Mouse (Mus musculus) CH12.LX (cell line): ENCODE measurements around the gene Lrrc4. TPM values are rescaled to one million over a fixed set of nuclear protein-coding genes. Genes with fewer than 3 reads are reported as not detected.

Experiments
- DNase-seq: peaks from one replicate; pipeline ENCODE4 v3.0.0-alpha.2; 2013; ENCODE audit errors: extremely low read depth
- H3K27ac ChIP-seq: 2 replicates; pipeline ENCODE4 v1.5.1; 2012; ENCODE audit warnings: low read depth, mild to moderate bottlenecking, control low read depth, moderate library complexity; ENCODE audit not compliant: insufficient read depth
- H3K27me3 ChIP-seq: replicated peaks from 2 replicates; pipeline ENCODE3; 2012; ENCODE audit warnings: inconsistent platforms
- H3K36me3 ChIP-seq, 2 experiments: replicated peaks in 1 of 2; 2 replicates each; pipeline versions ENCODE3 to v1.6.1; 2012; ENCODE audit warnings: inconsistent platforms in 1 of 2, low read length in 1 of 2, mild to moderate bottlenecking in 1 of 2, mixed read lengths in 1 of 2, moderate library complexity in 1 of 2; ENCODE audit not compliant: control insufficient read depth in 1 of 2, insufficient read depth in 1 of 2
- H3K4me1 ChIP-seq, 2 experiments: 2 replicates each; pipeline ENCODE4 v1.6.1; 2012; ENCODE audit warnings: inconsistent platforms in 1 of 2, moderate library complexity in 1 of 2; ENCODE audit not compliant: insufficient read depth in 2 of 2, control insufficient read depth in 1 of 2
- H3K4me2 ChIP-seq: 2 replicates; pipeline ENCODE4 v1.6.1; 2012; ENCODE audit warnings: low read depth, mild to moderate bottlenecking, control low read depth; ENCODE audit not compliant: poor library complexity, insufficient read depth, severe bottlenecking
- H3K4me3 ChIP-seq, 3 experiments: fragments of 150-350 bp in 1 of 3; sonication (generic) in 1 of 3; replicated peaks in 1 of 3; 2 replicates each; pipeline versions ENCODE3 to v1.5.1; 2011 to 2012; ENCODE audit warnings: low read depth in 2 of 3, low read length in 2 of 3, mild to moderate bottlenecking in 2 of 3, moderate library complexity in 2 of 3, control low read depth in 1 of 3, improper control_type of control experiment in 1 of 3, inconsistent platforms in 1 of 3, mixed read lengths in 1 of 3; ENCODE audit not compliant: poor library complexity in 1 of 3
- H3K79me2 ChIP-seq: replicated peaks from 2 replicates; pipeline ENCODE4 v1.6.1; 2012; ENCODE audit warnings: mild to moderate bottlenecking, moderate library complexity; ENCODE audit not compliant: control insufficient read depth, poor library complexity, insufficient read depth, severe bottlenecking; ENCODE audit errors: extremely low read depth
- H3K9ac ChIP-seq: 2 replicates; pipeline ENCODE4 v1.6.1; 2012; ENCODE audit warnings: low read depth, mild to moderate bottlenecking, control low read depth, moderate library complexity; ENCODE audit not compliant: insufficient read depth
- H3K9me3 ChIP-seq: replicated peaks from 2 replicates; pipeline ENCODE3; 2012; ENCODE audit warnings: low read length, inconsistent platforms, mixed read lengths
- CHD1 ChIP-seq: IDR thresholded peaks from 2 replicates; pipeline ENCODE4 v1.6.1; 2012; ENCODE audit warnings: low read depth, low read length, improper control_type of control experiment, inconsistent platforms
- CHD2 ChIP-seq: IDR thresholded peaks from 2 replicates; pipeline ENCODE4 v1.6.1; 2011; ENCODE audit warnings: low read length, improper control_type of control experiment
- IRF4 ChIP-seq: IDR thresholded peaks from 2 replicates; pipeline ENCODE4 v1.6.1; 2014; ENCODE audit warnings: low read depth, mild to moderate bottlenecking, inconsistent platforms, low read length, improper control_type of control experiment
- TBP ChIP-seq: conservative IDR thresholded peaks from 2 replicates; pipeline ENCODE4 v1.6.1; 2011; ENCODE audit warnings: low read depth, low read length, improper control_type of control experiment
- dilution Hi-C: fragments of 300-500 bp; cut with MboI; formaldehyde crosslinking; loops from 2 replicates; pipeline ENCODE4 v1.14.3; 2020; ENCODE audit warnings: low sequenced_read_pairs; ENCODE audit not compliant: extremely low pct_unique_long_range_greater_than_20kb, extremely low pct_ligation_motif_present
- in situ Hi-C: fragments of 300-500 bp; cut with MboI; formaldehyde crosslinking; loops from 3 replicates; pipeline ENCODE4 v1.14.3; 2019; ENCODE audit warnings: low sequenced_read_pairs, low pct_ligation_motif_present, low pct_unique_long_range_greater_than_20kb, mixed read lengths
- polyA plus RNA-seq: library from polyadenylated mRNA; unstranded; fragments of >175 nt; gene quantifications from 2 replicates; pipeline ENCODE4 v1.2.1, GENCODE M21; 2012; ENCODE audit warnings: low read depth; ENCODE audit not compliant: insufficient read length
- total RNA-seq, 2 experiments: library from RNA; depleted of rRNA; stranded (reverse); fragments of 300-350 nt in 1 of 2; fragments of >200 nt in 1 of 2; gene quantifications; 2 replicates each; pipeline ENCODE4 v1.2.3; 2012 to 2014

The Lrrc4 gene
- total and polyA plus RNA-seq, 3 experiments: 0.09 to 0.55 TPM; not detected in 1

DNA sequence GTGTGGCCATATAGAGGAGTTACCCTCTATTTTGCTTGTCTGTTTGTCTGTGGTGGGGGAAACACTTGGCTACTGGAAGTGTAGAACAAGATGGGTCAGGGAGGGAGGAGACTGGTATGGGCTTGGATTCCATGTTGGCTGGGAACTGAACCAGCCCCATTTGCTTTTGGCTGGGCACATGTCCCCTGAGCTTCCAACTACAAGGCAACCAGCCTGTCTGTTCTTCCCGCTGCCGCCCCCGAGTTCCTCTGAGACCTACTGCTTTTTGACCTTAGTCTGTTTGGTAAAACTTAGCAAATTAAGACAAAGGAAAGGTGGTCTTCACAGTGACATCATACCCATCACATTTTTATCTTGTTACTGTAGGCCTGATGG, 40.9 kb upstream of the Lrrc4 start:
- H3K27ac ChIP-seq: no peak overlapping the region
- H3K4me2 ChIP-seq: no peak overlapping the region
- in situ Hi-C loops: no loop called here
- H3K9me3 ChIP-seq: no peaks in the 10 kb centered on the region
- H3K4me3 ChIP-seq: no peak overlapping the region
- TF ChIP-seq CHD1: no peak
- dilution Hi-C loops: no loop called here
- H3K79me2 ChIP-seq: no peaks in the 10 kb centered on the region; the same call in 1 of the 2 replicates
- no peaks in the 10 kb centered on the region for H3K27me3 ChIP-seq
- no peak overlapping the region for H3K9ac ChIP-seq
- H3K4me1 ChIP-seq: peaks cover 0 to 16% of the 10 kb centered on the region in 2 experiments; a peak in 2 of 4 replicates
- no peak for DNase-seq
- H3K36me3 ChIP-seq: peaks cover 40 to 95% of the 10 kb centered on the region in 2 experiments

DNA sequence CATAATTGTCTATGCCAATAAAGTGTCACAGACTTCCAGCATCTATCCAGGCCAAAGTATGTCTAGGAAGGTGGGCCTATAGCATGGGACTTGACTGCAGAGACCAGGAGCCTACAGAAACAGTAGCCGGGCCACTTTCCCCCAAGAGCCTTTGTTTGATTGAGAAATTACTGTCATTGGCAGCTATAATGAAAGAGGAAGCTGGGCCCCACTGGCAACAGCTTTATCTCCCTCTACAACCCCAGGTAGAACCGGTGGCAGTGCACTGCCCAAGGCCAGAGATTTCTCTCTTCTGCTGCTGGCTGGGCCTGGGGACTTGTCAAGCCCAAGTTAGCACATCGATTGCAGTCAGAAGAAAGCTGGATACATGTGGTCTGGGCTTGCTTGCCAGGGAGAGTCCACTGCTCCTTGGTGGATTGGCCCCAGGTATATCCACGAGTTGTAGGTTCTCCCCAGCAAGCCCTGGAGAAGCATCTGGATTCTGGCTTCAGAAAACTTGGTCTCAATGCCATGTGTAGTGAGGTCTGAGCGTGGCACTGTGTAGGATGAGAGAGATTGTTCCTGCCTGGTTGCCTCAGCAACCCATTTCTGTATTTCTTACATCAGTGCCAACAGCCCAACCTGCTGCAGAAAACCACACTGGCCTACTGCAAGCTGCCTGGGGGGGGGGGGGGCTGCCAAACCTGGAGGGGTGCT, 40.3 kb upstream of the Lrrc4 start:
- no peak overlapping the region for H3K27ac ChIP-seq
- no peaks in the 10 kb centered on the region for H3K9me3 ChIP-seq
- in situ Hi-C loops: no loop called here
- H3K4me1 ChIP-seq: peaks cover 0 to 11% of the 10 kb centered on the region in 2 experiments; a peak in 1 of 4 replicates
- no peak overlapping the region for H3K9ac ChIP-seq
- no peak overlapping the region for H3K4me3 ChIP-seq
- dilution Hi-C loops: no loop called here
- H3K4me2 ChIP-seq: no peak overlapping the region
- H3K79me2 ChIP-seq: no peaks in the 10 kb centered on the region; the same call in 1 of the 2 replicates
- TF ChIP-seq CHD1: no peak
- no peaks in the 10 kb centered on the region for H3K27me3 ChIP-seq
- no peak for DNase-seq
- peaks cover 40 to 94% of the 10 kb centered on the region in 2 experiments for H3K36me3 ChIP-seq

DNA sequence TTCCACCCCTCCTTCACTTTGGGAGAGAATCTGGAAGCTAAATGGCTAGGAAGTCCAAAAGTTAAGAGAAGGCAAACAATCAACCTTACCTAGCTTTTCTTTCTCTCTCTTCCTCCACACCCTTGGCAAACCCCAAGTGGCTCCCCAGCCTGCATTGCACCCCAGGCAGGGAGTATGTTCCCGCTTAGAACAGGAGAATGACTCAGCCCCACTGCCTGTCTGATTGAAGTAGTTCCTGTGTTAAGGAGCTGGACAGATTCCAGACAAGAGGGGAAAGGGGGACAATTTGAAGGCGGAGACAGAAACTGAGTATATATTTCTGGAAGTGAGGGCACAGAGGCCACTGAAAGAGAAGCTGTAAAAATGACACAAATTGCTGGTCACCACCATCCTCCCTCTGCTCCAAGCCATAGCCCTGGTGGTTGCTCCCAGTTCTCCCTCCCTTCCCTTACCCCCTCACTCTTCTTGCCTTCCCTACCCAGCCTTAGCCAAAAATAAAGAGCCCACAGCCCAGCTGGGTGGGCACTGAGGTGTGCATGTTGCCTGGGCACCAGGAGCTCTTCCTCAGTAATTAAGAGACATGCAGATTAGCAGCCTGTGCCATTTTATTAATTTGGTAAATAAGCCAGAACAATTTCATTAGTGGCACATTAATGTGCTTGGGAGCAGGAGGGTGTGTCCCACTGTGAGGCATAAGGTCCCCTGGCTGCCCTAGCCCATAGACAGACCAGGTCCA, 36.1 kb upstream of the Lrrc4 start:
- Histone ChIP-seq H3K9ac (no peak overlapping the region), H3K36me3 (peaks cover 11 to 85% of the 10 kb centered on the region in 2 experiments), H3K27me3 (no peaks in the 10 kb centered on the region), H3K79me2 (no peaks in the 10 kb centered on the region; the same call in none of the 2 replicates), H3K4me3 (no peak overlapping the region), H3K9me3 (no peaks in the 10 kb centered on the region), H3K4me1 (peaks cover 0 to 11% of the 10 kb centered on the region in 2 experiments; a peak in 1 of 4 replicates), H3K4me2 (no peak overlapping the region), H3K27ac (no peak overlapping the region)
- no peak for TF ChIP-seq IRF4
- dilution Hi-C loops (no loop called here), in situ Hi-C loops (no loop called here)
- DNase-seq: no peak

DNA sequence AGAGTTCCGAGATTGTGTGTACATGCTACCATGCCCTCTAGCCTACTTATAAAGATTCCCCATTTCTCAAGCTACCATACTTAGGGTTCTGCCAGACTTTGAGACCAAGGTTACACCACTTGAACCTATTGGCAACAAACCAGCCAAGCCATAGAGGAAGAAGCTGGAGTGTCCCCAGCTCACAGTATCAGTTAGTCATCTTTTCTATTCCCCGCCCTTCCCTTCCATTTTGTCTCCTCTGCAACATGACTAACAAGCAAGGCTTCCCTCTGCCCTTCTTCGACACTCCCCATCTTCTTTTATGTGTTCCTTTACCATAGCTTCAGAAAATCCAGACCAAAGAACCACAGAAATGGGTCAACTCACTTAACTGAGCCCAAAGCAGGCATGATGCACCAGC, 34.7 kb upstream of the Lrrc4 start:
- Histone ChIP-seq H3K4me3 (no peak overlapping the region), H3K9ac (no peak overlapping the region), H3K79me2 (no peaks in the 10 kb centered on the region; the same call in none of the 2 replicates), H3K36me3 (peaks cover 11 to 85% of the 10 kb centered on the region in 2 experiments), H3K27me3 (no peaks in the 10 kb centered on the region), H3K4me2 (no peak overlapping the region), H3K4me1 (0 out of 4 replicates have a peak, but pooled peaks cover 0 to 4% of the 10 kb centered on the region in 2 experiments), H3K9me3 (no peaks in the 10 kb centered on the region), H3K27ac (no peak overlapping the region)
- TF ChIP-seq CHD2 (no peak), TBP (no peak)
- dilution Hi-C loops: no loop called here
- no peak for DNase-seq
- in situ Hi-C loops: no loop called here
